ENCODE assay signal across 8 mouse cellular contexts in genomic region chr10:45289218-45290105, GRCm38 (mm10). TPM values are rescaled to one million over a fixed set of nuclear protein-coding genes. Genes with fewer than 3 reads are reported as not detected.
DNase-seq lines count a peak whose midpoint lies in the region; ATAC-seq and TF ChIP-seq lines count a peak whose summit lies in the region.

No protein-coding gene starts in this region.

- no peak for TF ChIP-seq CTCF in left cerebral cortex, adult 2 months (IDR thresholded peaks at IDR 0.05)
- no peak for TF ChIP-seq CTCF in lung, postnatal 0 days (IDR thresholded peaks at IDR 0.05)
- no peak for TF ChIP-seq CTCF in small intestine, adult 2 months (IDR thresholded peaks at IDR 0.05; ENCODE audit: extremely low read depth, insufficient read length, insufficient replicate concordance, low read depth, low read length)

- TF ChIP-seq POLR2A in small intestine, adult 2 months (IDR thresholded peaks at IDR 0.05; ENCODE audit: low read depth, low read length), result no peak

- peak overlapping the region; percentile 93 for H3K4me2 ChIP-seq in forebrain, embryonic 15.5 days (replicated peaks)
- H3K4me2 ChIP-seq in hindbrain, embryonic 13.5 days, result peak overlapping the region; percentile 98
- peak overlapping the region; percentile 81 for H3K4me2 ChIP-seq in lung, postnatal 0 days (replicated peaks; ENCODE audit: low read depth, low read length)

- peaks cover 8% of the 10 kb centered on the region for H3K4me1 ChIP-seq in forebrain, embryonic 15.5 days
- peaks cover 5% of the 10 kb centered on the region for H3K4me1 ChIP-seq in hindbrain, embryonic 13.5 days (replicated peaks)
- no peaks in the 10 kb centered on the region for H3K4me1 ChIP-seq in lung, postnatal 0 days (ENCODE audit: insufficient read depth, low read depth, low read length)
- no peaks in the 10 kb centered on the region for H3K4me1 ChIP-seq in small intestine, adult 2 months (ENCODE audit: control insufficient read depth, insufficient read depth, insufficient read length, low read length)

- no peaks in the 10 kb centered on the region for H3K36me3 ChIP-seq in forebrain, embryonic 15.5 days
- H3K36me3 ChIP-seq in hindbrain, embryonic 13.5 days, result no peaks in the 10 kb centered on the region
- no peaks in the 10 kb centered on the region for H3K36me3 ChIP-seq in lung, postnatal 0 days (ENCODE audit: insufficient read depth, low read length)
- H3K36me3 ChIP-seq in small intestine, adult 2 months (ENCODE audit: control insufficient read depth, insufficient read depth, low read length), result no peaks in the 10 kb centered on the region

- intact Hi-C loops in left cerebral cortex, adult 2 months (cut with DNase I), result no loop called here

- H3K4me3 ChIP-seq in left cerebral cortex, adult 2 months, result peak overlapping the region; percentile 47
- H3K4me3 ChIP-seq in forebrain, embryonic 15.5 days, result peak overlapping the region; percentile 53
- H3K4me3 ChIP-seq in hindbrain, embryonic 13.5 days, result peak overlapping the region; percentile 59
- peak overlapping the region; percentile 46 for H3K4me3 ChIP-seq in lung, postnatal 0 days (ENCODE audit: low read depth, low read length)
- peak overlapping the region; percentile 41 for H3K4me3 ChIP-seq in small intestine, adult 2 months (ENCODE audit: low read depth, low read length)

- H3K27me3 ChIP-seq in forebrain, embryonic 15.5 days, result peaks cover 26% of the 10 kb centered on the region
- H3K27me3 ChIP-seq in hindbrain, embryonic 13.5 days, result peaks cover 31% of the 10 kb centered on the region
- peaks cover 7% of the 10 kb centered on the region; the same call in 1 of the 2 replicates for H3K27me3 ChIP-seq in lung, postnatal 0 days (replicated peaks; ENCODE audit: insufficient read depth, low read length)
- peaks cover 6% of the 10 kb centered on the region for H3K27me3 ChIP-seq in small intestine, adult 2 months (ENCODE audit: control insufficient read depth, insufficient read depth, low read length)

- DNase-seq in left cerebral cortex, adult 2 months (ENCODE audit: extremely low spot score in 1 of 2, low spot score in 2 of 2), result peak; percentile 16 to 31
- DNase-seq in left cerebral cortex, adult 9 months (ENCODE audit: low spot score in 2 of 2), result no peak
- DNase-seq in adrenal gland, postnatal 25 days, result peak; percentile 24
- DNase-seq in lung, postnatal 0 days (ENCODE audit: low spot score), result peak; percentile 14
- no peak for DNase-seq in thymus, postnatal 0 days (ENCODE audit: low spot score)

- WGBS in forebrain, embryonic 15.5 days, result 1% methylated on average over 63 of the region's 71 CpGs
- under 1% methylated on average over 71 of the region's 71 CpGs for WGBS in hindbrain, embryonic 13.5 days
- 1% methylated on average over 71 of the region's 71 CpGs for WGBS in lung, postnatal 0 days
- WGBS in small intestine, adult 2 months, result 1% methylated on average over 71 of the region's 71 CpGs

- ATAC-seq in forebrain, embryonic 15.5 days (replicated peaks), result peak; percentile 93
- ATAC-seq in hindbrain, embryonic 13.5 days (ENCODE audit: low FRiP score), result peak; percentile 89
- ATAC-seq in lung, postnatal 0 days, result peak; percentile 55

- no peak overlapping the region for H3K27ac ChIP-seq in left cerebral cortex, adult 2 months
- no peak overlapping the region for H3K27ac ChIP-seq in forebrain, embryonic 15.5 days (replicated peaks)
- no peak overlapping the region for H3K27ac ChIP-seq in hindbrain, embryonic 13.5 days
- H3K27ac ChIP-seq in lung, postnatal 0 days (ENCODE audit: low read length), result no peak overlapping the region
- H3K27ac ChIP-seq in small intestine, adult 2 months (ENCODE audit: insufficient read depth, low read depth, low read length), result no peak overlapping the region

- TF ChIP-seq EP300 in lung, postnatal 0 days (IDR thresholded peaks at IDR 0.05), result no peak

- H3K9ac ChIP-seq in forebrain, embryonic 15.5 days (replicated peaks), result peak overlapping the region; percentile 47
- H3K9ac ChIP-seq in hindbrain, embryonic 13.5 days, result peak overlapping the region; percentile 74
- H3K9ac ChIP-seq in lung, postnatal 0 days (replicated peaks; ENCODE audit: low read depth), result no peak overlapping the region

- H3K9me3 ChIP-seq in forebrain, embryonic 15.5 days, result no peaks in the 10 kb centered on the region
- no peaks in the 10 kb centered on the region for H3K9me3 ChIP-seq in hindbrain, embryonic 13.5 days
- no peaks in the 10 kb centered on the region for H3K9me3 ChIP-seq in lung, postnatal 0 days (ENCODE audit: low read length)

RNA-seq across cellular contexts. Expression of gene Bves, which starts 46.1 kb away (rescaled TPM):
- total RNA-seq in left cerebral cortex, adult 2 months (2021), result 1 to 10 TPM in 1 of 2 experiments, under 1 TPM in 1; 0.43 to 1.1 TPM
- 0.52 TPM in 1 of 2 replicates, not detected in the other for total RNA-seq in adrenal gland, postnatal 25 days (2021)
- 0.46 and 0.64 TPM in 2 replicates for polyA plus RNA-seq in forebrain, embryonic 15.5 days (2015; fragmentation: Nextera tagmentation; extraction: Ambion mirVana)
- 2.0 and 2.2 TPM in 2 replicates for polyA plus RNA-seq in hindbrain, embryonic 13.5 days (2015; fragmentation: Nextera tagmentation; extraction: Ambion mirVana)
- polyA plus RNA-seq in lung, postnatal 0 days (2015; fragmentation: Nextera tagmentation; extraction: Ambion mirVana), result 0.47 and 0.67 TPM in 2 replicates
- polyA plus RNA-seq in small intestine, adult 2 months (2012; rRNA removed), result 0.55 and 0.72 TPM in 2 replicates
- polyA plus RNA-seq in thymus, postnatal 0 days (2015; fragmentation: Nextera tagmentation; extraction: Ambion mirVana), result 0.19 and 0.38 TPM in 2 replicates

Comparison
In these comparisons a context has a peak if more than half of its experiments do, and no peak if none do; other contexts are left out.
1. DNase-seq: peak in left cerebral cortex, adult 2 months (2 of 2), adrenal gland, postnatal 25 days (single experiment) and lung, postnatal 0 days (single experiment); none in left cerebral cortex, adult 9 months (0 of 2) and thymus, postnatal 0 days (single experiment).
2. Peak in every context shown above with its lines, with median percentiles within 50 percentile points of each other: H3K4me3 ChIP-seq, ATAC-seq and H3K4me2 ChIP-seq.